Mouse (Mus musculus) brain, adult 10 weeks (tissue): ENCODE results near the gene Olfr492. TPM values are rescaled to one million over a fixed set of nuclear protein-coding genes. Genes with fewer than 3 reads are reported as not detected.

Experiments used
- polyA plus RNA-seq: library from polyadenylated mRNA; stranded (reverse); fragments of 350-450 nt; fragmentation: Illumina TruSeq; extraction: RNeasy Lipid Tissue Mini Kit (QIAGEN cat#74804); gene quantifications from one replicate; pipeline ENCODE4 v1.2.3, GENCODE M21; 2015; ENCODE audit warnings: low read depth, low replicate concordance

The Olfr492 gene
- not detected for polyA plus RNA-seq

GRCm38 (mm10) chr7:108323574-108323973 lies at the start of gene Olfr492:
Gene Olfr492 (minus strand): TSS chr7:108323674.

DNA sequence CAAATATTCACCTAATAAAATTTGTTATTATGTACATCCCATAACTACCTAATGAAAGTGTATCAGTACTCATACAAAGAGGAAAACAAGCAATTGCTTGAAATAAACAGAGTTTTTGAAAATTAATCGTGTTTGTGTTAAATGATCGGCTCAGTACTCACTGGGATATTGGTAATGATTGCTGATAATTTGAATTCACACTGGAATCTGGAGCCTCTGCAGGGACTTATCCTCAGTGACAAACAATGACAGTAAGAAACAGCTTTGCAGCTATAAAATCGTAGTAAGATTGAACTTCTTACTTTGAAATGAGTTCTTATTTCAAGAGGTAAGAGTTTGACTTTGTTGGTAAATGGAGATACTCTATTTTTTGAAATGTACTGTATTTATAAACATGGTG lies 41.6 kb upstream of the Olfr492 start, which contains the start of gene Olfr494:
Gene Olfr494, plus strand, starts transcription at position 301 of the 400 bp plus-strand sequence.

DNA sequence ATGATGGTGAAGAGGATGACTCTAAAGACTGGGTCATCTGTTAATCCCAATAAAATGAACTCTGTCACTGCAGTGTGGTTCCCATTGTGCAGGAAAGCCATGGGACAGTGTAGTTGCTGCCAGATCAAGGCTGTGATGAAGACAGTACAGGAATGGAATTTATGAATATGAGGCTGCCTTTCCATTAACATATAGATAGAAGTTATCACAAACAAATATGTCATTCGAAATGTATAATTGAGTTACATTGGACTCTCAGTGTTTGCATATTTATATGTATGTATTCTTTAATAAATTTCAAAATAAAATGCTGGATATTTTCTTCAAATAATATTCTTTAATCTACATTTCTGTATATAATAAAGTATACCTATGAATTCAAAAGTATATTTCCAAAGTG lies 23.4 kb upstream of the Olfr492 start, which contains the start of gene Olfr493:
Gene Olfr493, minus strand, starts transcription at position 101 of the 400 bp plus-strand sequence.

GRCm38 (mm10) chr7:108313151-108313550 lies 10.3 kb downstream of the Olfr492 start, which contains the start of gene Olfr491:
Gene Olfr491 (plus strand): TSS chr7:108313451.

GRCm38 (mm10) chr7:108288834-108289233 lies 34.6 kb downstream of the Olfr492 start, which contains the start of gene Olfr490:
Gene Olfr490 (minus strand): TSS chr7:108288934.

Other genes with a start within 250 kb of the Olfr492 start
- gene Olfr481, start 243.8 kb downstream of the Olfr492 start, polyA plus RNA-seq, result not detected
- gene Olfr482, start 226.1 kb downstream of the Olfr492 start, polyA plus RNA-seq, result not detected
- gene Olfr483, start 222.8 kb downstream of the Olfr492 start, polyA plus RNA-seq, result not detected
- gene Olfr484, start 196.2 kb downstream of the Olfr492 start, polyA plus RNA-seq, result not detected
- gene Olfr485, start 163.8 kb downstream of the Olfr492 start, polyA plus RNA-seq, result not detected
- gene Olfr486, start 150.9 kb downstream of the Olfr492 start, polyA plus RNA-seq, result not detected
- not detected for gene Olfr487, start 109.0 kb downstream of the Olfr492 start, polyA plus RNA-seq
- gene Olfr488, start 65.3 kb downstream of the Olfr492 start, polyA plus RNA-seq, result not detected
- gene Olfr490, start 34.7 kb downstream of the Olfr492 start, polyA plus RNA-seq, result not detected
- not detected for gene Olfr491, start 10.2 kb downstream of the Olfr492 start, polyA plus RNA-seq
- gene Olfr493, start 23.3 kb upstream of the Olfr492 start, polyA plus RNA-seq, result not detected
- gene Olfr494, start 41.7 kb upstream of the Olfr492 start, polyA plus RNA-seq, result not detected
- not detected for gene Olfr495, start 69.5 kb upstream of the Olfr492 start, polyA plus RNA-seq
- gene Olfr497, start 96.7 kb upstream of the Olfr492 start, polyA plus RNA-seq, result not detected
- gene Olfr498, start 141.7 kb upstream of the Olfr492 start, polyA plus RNA-seq, result not detected
- not detected for gene Olfr502, start 201.4 kb upstream of the Olfr492 start, polyA plus RNA-seq
- gene Olfr503, start 220.9 kb upstream of the Olfr492 start, polyA plus RNA-seq, result not detected
- gene Olfr504, start 242.1 kb upstream of the Olfr492 start, polyA plus RNA-seq, result not detected